Mouse (Mus musculus): Measurements from ENCODE around the gene Zfp524. TPM values are rescaled to one million over a fixed set of nuclear protein-coding genes. Genes with fewer than 3 reads are reported as not detected.
"Not testable (repeated sequence)": the region's sequence is repeated elsewhere in the genome, so short reads cannot be mapped to it uniquely, and the experiment has no call there.

Gene Zfp524
- total RNA-seq, 2 experiments from 2014 or later = 4.6 to 7.8 TPM

DNA sequence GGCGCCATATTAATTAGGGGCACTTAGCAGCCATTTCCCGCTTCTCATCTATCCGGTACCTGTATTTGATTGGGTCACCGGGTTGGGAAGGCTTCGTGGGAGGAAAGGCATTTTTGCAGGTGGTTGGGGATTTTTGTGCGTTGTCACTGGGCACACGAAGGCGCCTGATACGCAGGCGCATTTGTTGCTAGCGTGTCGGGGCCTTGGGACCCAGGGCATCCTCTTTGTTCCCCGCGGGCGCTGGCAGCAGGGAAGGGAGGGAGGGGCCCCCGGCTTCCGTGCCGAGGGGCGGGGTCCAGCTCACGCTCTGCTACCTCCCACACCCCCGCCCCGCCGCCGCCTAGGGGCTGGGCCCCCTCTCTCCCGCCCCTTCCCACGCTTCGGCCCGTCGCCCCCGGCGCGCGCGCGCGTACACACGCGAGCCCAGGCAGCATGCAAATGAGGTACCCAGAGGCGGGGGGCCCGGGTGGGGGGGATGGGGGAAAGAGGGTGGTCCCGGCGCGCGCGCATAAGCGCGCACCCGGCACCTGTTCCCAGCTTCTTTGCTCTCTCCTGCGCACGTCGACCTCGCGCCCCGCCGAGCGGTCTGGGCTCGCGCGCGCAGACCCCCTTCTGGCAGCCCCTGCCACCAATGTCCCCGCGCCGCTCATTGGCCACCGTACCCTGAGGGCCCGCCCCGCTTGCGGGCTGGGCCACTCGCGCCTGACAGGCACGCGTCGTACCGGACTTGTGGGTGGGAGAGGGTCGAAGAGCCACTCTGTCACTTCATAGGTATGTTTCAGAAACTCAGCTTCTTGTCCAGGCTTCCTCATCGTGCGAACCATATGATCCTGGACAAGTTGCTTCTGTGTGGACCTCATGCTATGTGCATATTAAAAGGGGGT lies 1.1 kb downstream of the Zfp524 start, which contains the start of gene Gm44973:
TSS of gene Gm44973 (plus strand) at position 379 of the 884 bp plus-strand sequence.
- peak; percentile 84 for ATAC-seq (replicated peaks; ENCODE audit: low FRiP score, poor library complexity, severe bottlenecking)

DNA sequence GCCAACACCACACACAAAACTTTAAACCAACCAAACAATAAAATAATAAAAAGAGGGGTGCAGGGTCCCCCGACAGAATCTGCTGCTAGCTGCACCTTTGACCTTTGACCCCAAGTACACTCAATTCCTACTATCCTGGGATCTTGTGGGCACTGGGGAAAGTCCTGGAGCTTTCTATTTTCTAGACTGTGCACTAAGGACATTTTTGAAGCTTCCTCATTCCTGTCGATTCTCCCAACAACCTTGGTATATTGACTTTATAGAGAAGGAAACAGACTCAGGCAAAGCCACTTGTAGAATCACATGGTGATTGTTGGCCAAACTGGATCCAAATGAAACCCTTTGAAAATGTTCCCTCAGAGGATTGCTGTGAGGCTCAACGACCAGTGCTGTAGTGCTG lies 1.8 kb downstream of the Zfp524 start:
- no peak for ATAC-seq (replicated peaks; ENCODE audit: low FRiP score, poor library complexity, severe bottlenecking)

DNA sequence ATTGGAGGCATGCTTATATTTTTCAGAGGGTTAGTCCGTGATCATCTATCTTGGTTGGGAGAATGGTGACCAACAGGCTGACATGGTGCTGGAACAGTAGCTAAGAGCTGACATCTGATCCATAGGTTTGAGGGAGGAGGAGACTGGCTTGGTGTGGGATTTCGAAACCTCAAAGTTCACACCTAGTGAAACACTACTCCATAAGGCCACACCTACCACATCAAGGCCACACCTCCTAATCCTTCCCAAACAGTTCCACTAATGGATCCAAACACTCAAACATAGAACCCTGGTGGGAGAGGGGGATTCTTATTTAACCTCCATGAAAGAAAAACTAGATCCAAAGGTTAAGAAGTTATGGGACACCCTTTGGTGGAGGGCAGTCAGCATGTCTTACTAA lies 2.7 kb downstream of the Zfp524 start:
- ATAC-seq (replicated peaks; ENCODE audit: low FRiP score, poor library complexity, severe bottlenecking) = no peak

DNA sequence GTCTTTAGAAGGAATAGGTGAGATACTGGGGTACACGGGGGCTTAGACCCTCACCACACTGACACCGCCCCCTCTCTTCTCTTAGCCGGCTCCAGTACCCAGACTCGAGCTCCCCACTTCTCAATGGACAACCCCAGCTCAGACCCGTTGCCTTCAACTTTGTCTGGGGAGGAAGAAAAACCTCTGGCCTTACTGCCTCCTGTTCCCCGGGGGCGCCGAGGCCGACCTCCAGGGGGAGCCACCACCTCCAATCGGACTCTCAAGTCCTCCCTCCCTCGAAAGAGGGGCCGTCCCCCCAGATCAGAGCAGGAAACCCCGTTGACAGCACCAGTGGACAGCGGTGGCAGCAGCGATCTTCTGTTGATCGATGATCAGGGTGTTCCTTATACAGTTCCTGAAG lies 3.1 kb downstream of the Zfp524 start:
- ATAC-seq (replicated peaks; ENCODE audit: low FRiP score, poor library complexity, severe bottlenecking) = no peak

DNA sequence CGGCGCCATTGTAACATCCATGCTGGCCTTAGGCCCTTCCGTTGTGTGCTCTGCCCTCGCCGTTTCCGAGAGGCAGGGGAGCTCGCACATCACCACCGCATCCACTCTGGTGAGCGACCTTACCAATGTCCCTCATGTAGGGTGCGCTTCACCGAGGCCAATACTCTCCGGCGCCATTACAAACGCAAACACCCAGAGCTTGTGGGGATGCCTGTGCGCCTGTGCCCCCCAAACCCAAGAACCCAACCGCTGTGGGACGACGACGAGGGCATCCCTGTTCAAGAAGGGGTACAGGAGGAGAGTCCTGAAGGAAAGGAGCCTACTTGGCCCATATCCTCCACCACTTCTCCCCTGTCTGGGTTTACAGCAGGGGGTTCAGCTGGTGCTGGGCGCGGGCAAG lies 3.7 kb downstream of the Zfp524 start:
- no peak for ATAC-seq (replicated peaks; ENCODE audit: low FRiP score, poor library complexity, severe bottlenecking)

DNA sequence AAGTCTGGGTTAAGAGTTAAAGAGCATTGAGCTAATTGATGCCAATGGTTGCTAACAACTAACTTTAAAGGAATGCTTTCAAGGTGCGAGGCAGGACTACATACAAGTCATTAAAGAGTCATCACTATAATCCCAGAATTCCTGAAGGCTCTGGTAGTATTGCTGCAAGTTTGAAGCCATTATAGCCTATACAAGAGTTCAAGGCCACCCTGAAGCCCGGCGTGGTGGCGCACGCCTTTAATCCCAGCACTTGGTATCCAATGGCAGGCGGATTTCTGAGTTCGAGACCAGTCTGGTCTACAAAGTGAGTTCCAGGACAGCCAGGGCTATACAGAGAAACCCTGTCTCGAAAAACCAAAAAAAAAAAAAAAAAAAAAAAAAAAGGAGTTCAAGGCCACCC lies 5.4 kb downstream of the Zfp524 start:
- ATAC-seq (replicated peaks; ENCODE audit: low FRiP score, poor library complexity, severe bottlenecking) = not testable (repeated sequence)

DNA sequence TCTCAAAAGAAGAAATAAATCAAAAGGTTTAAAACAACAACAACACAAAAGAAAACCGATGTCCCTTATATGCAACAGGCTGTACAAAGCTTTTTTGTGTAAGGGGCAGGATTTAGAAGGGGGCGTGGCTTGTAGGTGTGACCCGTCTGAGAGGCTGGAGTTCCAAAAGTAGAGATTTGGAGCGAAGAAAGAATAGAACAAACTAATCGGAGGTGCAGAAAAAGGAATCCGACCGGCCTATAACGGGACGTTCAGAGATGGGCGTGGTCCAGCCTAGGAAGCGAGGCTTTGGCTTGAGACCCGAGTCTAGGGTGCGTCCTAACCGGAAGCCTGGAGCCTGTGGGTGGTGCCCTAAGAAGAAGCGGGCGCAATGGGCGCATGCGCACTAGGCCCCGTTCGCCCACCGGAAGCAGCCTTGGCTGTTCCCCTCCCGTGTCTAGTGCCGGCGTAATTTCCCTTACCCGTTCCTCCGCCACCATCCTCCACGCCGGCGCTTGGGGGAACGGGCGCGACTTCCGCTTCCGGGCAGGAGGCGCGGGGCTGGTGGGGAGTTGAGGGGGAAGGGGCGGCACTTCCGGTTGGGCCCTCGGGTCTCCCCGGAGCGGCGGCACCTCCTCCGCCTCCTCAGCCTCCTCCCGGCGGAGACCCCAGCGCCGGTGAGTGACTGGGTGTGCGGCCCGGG lies 5.9 kb downstream of the Zfp524 start, which contains the start of the genes Zfp865 and Ccdc106:
TSS of gene Zfp865 (plus strand) at position 377 of the 682 bp plus-strand sequence.
TSS of gene Ccdc106 (plus strand) at position 554 of the 682 bp plus-strand sequence.
- peak; percentile 94 for ATAC-seq (replicated peaks; ENCODE audit: low FRiP score, poor library complexity, severe bottlenecking)

DNA sequence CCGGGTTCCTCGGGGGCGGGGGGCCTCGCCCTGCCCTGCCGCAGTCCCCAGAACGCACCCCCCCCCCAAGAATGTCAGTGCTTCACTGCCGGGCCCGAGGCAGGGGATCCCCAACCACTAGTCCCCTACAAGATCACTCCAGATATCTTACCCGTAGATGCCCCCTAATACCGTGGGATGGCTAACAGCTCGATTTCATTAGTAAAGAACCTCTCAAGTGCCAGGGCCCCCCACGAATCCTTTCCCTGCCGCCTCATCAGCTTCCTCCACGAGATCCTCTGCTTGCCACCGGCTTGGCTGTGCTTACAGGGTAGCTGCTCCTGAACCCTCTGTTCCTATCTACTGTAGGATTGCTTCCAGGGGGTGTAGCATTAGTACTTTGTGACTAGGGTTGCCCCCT lies 6.5 kb downstream of the Zfp524 start:
- no peak for ATAC-seq (replicated peaks; ENCODE audit: low FRiP score, poor library complexity, severe bottlenecking)

DNA sequence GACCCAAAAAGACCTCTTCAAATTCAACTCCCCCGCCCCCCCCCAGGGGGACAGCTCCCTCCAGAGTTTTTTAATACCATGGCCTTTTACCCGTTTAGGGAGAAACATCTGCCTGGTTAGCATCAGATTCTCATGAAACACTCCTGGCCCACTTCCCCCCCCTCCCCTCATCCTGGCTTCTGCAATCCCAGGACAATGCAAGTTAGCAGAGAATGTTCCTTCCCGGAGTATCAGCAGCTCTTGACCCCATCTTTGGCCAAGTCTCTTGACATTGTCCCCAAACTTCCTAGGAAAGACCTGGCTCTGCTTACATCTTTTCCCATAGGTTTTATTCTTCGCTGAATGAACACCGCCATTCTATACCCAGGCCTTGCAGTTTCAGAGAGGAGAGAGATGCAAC lies 7.0 kb downstream of the Zfp524 start:
- ATAC-seq (replicated peaks; ENCODE audit: low FRiP score, poor library complexity, severe bottlenecking) = no peak

DNA sequence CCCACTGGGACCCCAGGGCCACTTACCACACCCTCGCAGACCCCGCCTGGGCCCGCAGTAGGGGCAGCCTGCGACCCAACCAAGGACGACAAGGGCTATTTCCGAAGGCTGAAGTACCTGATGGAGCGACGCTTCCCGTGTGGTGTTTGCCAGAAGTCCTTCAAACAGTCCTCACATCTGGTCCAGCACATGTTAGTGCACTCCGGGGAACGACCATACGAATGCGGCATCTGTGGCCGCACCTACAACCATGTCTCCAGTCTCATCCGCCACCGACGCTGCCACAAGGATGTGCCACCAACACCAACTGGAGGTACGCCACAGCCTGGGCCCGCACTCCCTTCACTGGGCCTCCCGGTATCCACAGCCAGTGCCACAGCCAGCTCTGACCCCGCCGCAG lies 15.3 kb downstream of the Zfp524 start:
- no peak for ATAC-seq (replicated peaks; ENCODE audit: low FRiP score, poor library complexity, severe bottlenecking)

DNA sequence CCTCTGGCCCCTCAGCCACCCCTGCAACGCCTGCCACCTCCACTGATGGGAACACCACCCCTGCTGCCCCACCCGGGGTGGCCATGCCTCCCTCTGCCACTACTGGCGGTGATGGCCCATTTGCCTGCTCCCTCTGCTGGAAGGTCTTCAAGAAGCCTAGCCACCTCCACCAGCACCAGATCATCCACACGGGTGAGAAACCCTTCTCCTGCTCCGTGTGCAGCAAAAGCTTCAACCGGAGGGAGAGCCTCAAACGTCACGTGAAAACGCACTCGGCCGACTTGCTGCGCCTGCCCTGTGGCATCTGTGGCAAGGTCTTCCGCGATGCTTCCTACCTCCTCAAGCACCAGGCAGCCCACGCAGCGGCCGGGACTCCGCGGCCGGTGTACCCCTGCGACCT lies 15.7 kb downstream of the Zfp524 start:
- no peak for ATAC-seq (replicated peaks; ENCODE audit: low FRiP score, poor library complexity, severe bottlenecking)

DNA sequence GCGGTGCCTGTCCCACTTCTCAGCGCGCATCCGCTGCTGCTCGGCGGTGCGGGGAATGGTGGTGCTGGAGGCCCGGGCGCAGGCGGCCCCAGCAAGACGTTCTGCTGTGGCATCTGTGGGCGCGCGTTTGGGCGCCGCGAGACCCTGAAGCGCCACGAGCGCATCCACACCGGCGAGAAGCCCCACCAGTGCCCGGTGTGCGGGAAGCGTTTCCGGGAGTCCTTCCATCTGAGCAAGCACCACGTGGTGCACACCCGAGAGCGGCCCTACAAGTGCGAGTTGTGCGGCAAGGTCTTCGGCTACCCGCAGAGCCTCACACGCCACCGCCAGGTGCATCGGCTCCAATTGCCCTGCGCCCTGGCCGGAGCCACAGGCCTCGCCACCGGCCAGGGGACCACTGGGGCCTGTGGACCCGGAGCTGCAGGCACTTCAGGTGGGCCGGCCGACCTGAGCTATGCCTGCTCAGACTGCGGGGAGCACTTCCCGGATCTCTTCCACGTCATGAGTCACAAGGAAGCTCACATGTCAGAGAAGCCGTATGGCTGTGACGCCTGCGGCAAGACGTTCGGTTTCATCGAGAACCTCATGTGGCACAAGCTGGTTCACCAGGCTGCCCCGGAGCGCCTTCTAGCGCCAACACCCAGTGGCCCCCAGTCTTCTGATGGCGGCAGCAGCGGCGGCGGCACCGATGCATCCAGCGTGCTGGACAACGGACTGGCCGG lies 16.5 kb downstream of the Zfp524 start:
- no peak for ATAC-seq (replicated peaks; ENCODE audit: low FRiP score, poor library complexity, severe bottlenecking)

DNA sequence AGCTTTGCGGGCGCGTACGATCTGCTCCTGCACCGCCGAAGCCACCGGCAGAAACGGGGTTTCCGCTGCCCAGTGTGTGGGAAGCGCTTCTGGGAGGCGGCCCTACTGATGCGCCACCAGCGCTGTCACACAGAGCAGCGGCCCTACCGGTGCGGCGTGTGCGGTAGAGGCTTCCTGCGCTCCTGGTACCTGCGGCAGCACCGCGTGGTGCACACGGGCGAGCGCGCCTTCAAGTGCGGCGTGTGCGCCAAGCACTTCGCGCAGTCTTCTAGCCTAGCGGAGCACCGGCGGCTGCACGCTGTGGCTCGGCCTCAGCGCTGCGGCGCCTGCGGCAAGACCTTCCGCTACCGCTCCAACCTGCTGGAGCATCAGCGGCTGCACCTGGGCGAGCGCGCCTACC lies 17.3 kb downstream of the Zfp524 start:
- ATAC-seq (replicated peaks; ENCODE audit: low FRiP score, poor library complexity, severe bottlenecking) = no peak

DNA sequence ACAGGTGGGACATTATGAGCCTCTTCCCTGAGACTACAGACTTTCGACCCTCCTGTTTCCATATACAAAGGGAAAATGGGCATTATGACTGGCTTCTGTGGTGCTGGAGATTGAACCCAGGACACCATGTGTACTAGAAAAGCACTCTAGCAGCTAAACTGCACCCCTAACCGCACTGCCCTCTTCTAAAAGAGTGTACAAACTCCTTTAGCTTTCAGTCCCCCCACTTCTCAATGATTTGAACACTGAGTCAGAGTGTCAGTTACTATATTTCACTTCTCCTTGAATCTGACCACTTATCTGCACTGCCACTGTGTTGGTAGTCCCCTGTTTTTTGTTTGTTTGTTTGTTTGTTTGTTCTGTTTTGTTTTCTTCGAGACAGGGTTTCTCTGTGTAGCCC lies 19.6 kb downstream of the Zfp524 start, which contains the start of gene 4632433K11Rik:
TSS of gene 4632433K11Rik (plus strand) at position 301 of the 400 bp plus-strand sequence.
- no peak for ATAC-seq (replicated peaks; ENCODE audit: low FRiP score, poor library complexity, severe bottlenecking)

DNA sequence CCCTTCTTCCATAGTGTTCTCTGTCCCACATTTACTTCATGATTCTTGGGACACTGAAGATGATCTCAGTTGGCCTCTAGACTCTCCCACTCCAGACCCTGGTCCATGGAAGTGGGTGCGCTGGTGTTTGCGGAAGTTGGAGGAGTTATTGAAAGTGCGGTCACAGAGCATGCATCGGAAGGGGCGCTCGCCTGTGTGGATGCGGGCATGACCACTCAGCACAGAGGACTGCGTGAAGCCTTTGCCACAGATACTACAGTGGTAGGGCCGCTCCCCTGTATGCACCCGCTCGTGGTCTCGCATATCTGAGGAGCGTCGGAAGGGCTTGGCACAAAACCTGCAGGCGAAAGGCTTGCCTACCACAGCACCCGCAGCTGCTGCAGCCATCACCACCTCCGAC lies 21.4 kb downstream of the Zfp524 start:
- no peak for ATAC-seq (replicated peaks; ENCODE audit: low FRiP score, poor library complexity, severe bottlenecking)

DNA sequence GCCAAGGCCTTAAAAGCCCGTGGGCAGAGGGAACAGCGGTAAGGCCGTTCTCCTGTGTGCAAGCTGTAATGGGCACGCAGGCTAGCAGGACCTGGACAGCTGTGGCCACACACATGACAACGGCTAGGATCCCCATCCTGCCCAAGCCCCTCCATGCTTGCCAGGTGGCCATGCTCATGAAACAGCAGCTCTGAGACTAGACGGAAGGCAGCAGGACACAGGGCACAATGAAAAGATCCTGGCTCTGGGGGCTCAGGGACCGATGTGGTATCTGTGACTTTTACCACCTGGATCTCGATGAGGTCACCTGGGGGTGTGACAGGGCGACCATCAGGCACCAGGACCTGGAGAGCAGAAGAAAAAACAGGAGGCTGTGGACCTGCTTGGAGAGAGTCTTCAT lies 21.9 kb downstream of the Zfp524 start:
- ATAC-seq (replicated peaks; ENCODE audit: low FRiP score, poor library complexity, severe bottlenecking) = no peak

DNA sequence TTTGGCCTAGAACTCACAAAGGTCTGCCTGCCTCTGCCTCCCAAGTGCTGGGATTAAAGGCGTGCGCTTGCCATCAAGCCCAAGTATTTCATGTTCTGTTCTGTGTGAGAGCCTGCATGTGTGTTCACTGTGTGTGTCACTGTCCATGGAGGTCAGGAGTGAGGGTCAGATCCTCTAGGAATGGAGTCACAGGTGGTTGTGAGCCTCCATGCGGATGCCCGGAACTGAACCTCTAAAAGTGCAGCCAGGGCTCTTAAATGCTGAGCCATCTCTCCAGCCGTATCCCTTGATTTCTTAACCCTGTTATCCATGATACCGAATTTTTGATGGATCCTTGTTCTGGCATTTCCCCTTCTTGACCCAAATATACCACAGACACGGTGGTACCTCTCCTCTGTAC lies 22.8 kb downstream of the Zfp524 start:
- no peak for ATAC-seq (replicated peaks; ENCODE audit: low FRiP score, poor library complexity, severe bottlenecking)

DNA sequence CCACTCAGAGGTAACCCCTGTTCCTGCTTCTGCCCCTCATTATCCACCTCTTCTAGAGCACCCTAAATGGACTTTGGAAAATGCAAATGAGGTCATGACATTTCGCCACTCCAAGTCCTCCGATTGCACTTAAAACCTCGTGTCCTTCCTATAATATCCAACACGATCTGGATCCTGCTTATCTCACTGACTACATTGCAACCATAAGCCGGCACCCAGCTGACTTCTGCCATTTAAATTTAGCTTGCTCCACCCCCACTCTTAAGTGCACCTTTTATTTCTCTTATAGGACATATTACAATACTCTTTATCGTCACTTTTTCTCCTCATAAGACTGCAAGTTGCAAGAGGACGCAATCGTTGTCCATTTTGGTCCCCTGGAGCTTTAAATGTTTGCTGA lies 23.3 kb downstream of the Zfp524 start:
- ATAC-seq (replicated peaks; ENCODE audit: low FRiP score, poor library complexity, severe bottlenecking) = no peak

DNA sequence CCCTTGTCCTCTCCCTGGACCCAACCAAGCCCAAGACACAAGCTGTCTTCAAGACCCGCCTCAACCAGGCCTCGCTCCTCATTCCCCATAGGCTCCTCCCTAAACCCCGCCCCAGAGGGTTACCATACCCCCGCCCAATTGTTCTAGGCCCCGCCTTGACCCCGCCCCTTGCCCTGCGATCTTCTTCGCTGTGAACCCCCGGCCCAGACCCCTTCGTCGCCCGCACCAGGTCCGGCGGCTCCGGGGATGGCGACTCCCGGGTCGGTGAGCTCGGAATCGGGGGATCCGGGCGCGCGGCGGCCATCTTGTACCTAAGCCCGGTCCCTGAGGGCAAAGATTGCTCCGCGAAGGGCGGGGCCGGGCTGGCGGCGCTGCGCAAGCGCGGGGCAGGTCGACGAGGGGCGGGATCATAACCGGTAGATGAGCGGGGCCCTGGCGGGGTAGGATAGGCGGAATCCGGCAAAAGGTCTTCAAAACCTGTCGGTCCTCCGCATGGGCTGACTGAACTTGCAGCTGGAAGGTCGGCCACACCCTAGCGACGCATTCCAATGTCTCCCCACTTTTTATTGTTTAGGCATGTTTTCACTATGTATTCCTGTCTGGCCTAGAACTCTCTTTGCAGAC lies 24.0 kb downstream of the Zfp524 start, which contains the start of gene Zfp784:
TSS of gene Zfp784 (minus strand) at position 338 of the 624 bp plus-strand sequence.
- peak; percentile 99 for ATAC-seq (replicated peaks; ENCODE audit: low FRiP score, poor library complexity, severe bottlenecking)

DNA sequence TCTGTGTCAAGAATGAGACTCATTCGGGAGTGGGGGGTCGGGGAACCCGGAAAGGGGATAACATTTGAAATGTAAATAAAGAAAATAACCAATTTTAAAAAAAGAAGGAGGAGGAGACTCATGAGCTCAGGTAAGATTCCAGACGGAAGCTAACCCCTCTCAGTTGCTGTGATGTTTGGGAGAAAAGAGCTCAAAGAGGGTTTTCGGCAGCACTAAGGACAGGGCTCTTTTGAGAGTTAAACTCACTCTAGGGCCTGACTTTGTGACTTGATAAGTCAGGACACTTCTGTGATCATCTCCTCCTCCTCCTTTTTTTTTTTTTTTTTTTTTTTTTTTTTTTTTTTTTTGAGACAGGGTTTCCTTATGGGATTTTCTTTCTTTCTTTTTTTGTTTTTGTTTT lies 24.7 kb downstream of the Zfp524 start:
- ATAC-seq (replicated peaks; ENCODE audit: low FRiP score, poor library complexity, severe bottlenecking) = no peak

Measured in erythroblast, adult 5-6 weeks (primary cell).